Mouse (Mus musculus): Measurements from ENCODE around the gene Podxl2. TPM values are rescaled to one million over a fixed set of nuclear protein-coding genes. Genes with fewer than 3 reads are reported as not detected.

The Podxl2 gene
- 129 and 135 TPM in 2 replicates for polyA plus RNA-seq (2014; fragmentation: Nextera tagmentation; extraction: Ambion mirVana)

GRCm38 (mm10) chr6:88874868-88875508, at the start of gene Podxl2:
Gene Podxl2 (minus strand): TSS chr6:88875044.
- no peaks in the 10 kb centered on the region for H3K27me3 ChIP-seq (ENCODE audit: control insufficient read depth, insufficient read depth, low read length)
- H3K4me2 ChIP-seq (ENCODE audit: low read depth): peak within 1 kb of the TSS; percentile 73
- no peaks in the 10 kb centered on the region for H3K9me3 ChIP-seq (ENCODE audit: control insufficient read depth, low read length)
- H3K4me3 ChIP-seq (ENCODE audit: low read depth, low read length): peak within 1 kb of the TSS; percentile 75
- no peaks in the 10 kb centered on the region for H3K36me3 ChIP-seq (ENCODE audit: control insufficient read depth, insufficient read depth, low read length)
- peak within 1 kb of the TSS; percentile 88 for H3K9ac ChIP-seq (ENCODE audit: low read length)
- peaks cover 5% of the 10 kb centered on the region; the same call in 1 of the 2 replicates for H3K4me1 ChIP-seq (ENCODE audit: control insufficient read depth, insufficient read depth, low read length)
- peak; percentile 89 for DNase-seq (ENCODE audit: low spot score)
- ATAC-seq (ENCODE audit: insufficient read depth, low FRiP score, low TSS enrichment): peak; percentile 79
- WGBS: 7% methylated on average over 45 of the region's 63 CpGs
- peak within 1 kb of the TSS; percentile 49 for H3K27ac ChIP-seq (ENCODE audit: low read depth, low read length)

DNA sequence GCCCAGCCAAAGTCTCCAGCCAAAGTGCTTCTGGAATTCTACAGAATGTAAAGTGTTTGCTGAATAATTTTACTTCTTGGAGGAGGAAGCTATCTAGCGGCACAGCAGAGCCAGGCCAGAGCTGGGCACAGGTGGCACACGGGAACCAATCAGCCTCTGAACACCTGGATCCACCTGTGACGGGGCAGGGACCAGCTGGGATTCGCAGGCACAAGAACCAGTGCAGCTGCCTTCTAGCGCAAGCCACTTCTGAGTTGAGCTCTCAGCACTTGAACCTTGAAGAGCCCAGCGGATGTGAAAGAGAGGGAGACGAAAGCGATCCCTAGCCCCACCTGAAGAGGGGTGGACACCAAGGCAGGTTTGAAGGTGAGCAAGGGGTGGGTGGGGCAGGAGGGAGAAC, 44.0 kb upstream of the Podxl2 start:
- Histone ChIP-seq H3K27ac (ENCODE audit: low read depth, low read length) (no peak overlapping the region), H3K4me3 (ENCODE audit: low read depth, low read length) (no peak overlapping the region), H3K36me3 (ENCODE audit: control insufficient read depth, insufficient read depth, low read length) (no peaks in the 10 kb centered on the region), H3K4me2 (ENCODE audit: low read depth) (no peak overlapping the region), H3K27me3 (ENCODE audit: control insufficient read depth, insufficient read depth, low read length) (no peaks in the 10 kb centered on the region), H3K4me1 (ENCODE audit: control insufficient read depth, insufficient read depth, low read length) (no peaks in the 10 kb centered on the region), H3K9ac (ENCODE audit: low read length) (no peak overlapping the region), H3K9me3 (ENCODE audit: control insufficient read depth, low read length) (no peaks in the 10 kb centered on the region)
- WGBS: 83% methylated on average over 8 of the region's 8 CpGs
- DNase-seq (ENCODE audit: low spot score): no peak
- no peak for ATAC-seq (ENCODE audit: insufficient read depth, low FRiP score, low TSS enrichment)

- 71% methylated on average over 1 of the region's 1 CpGs for WGBS
Observed at GRCm38 (mm10) chr6:88916153-88916552, 41.3 kb upstream of the Podxl2 start.

GRCm38 (mm10) chr6:88915510-88915909, 40.7 kb upstream of the Podxl2 start:
- ATAC-seq (ENCODE audit: insufficient read depth, low FRiP score, low TSS enrichment) (no peak), DNase-seq (ENCODE audit: low spot score) (no peak)
- no peak overlapping the region for H3K27ac ChIP-seq (ENCODE audit: low read depth, low read length)
- no peak overlapping the region for H3K4me3 ChIP-seq (ENCODE audit: low read depth, low read length)
- H3K36me3 ChIP-seq (ENCODE audit: control insufficient read depth, insufficient read depth, low read length): no peaks in the 10 kb centered on the region
- H3K4me2 ChIP-seq (ENCODE audit: low read depth): no peak overlapping the region
- H3K9ac ChIP-seq (ENCODE audit: low read length): no peak overlapping the region
- no peaks in the 10 kb centered on the region for H3K4me1 ChIP-seq (ENCODE audit: control insufficient read depth, insufficient read depth, low read length)
- H3K27me3 ChIP-seq (ENCODE audit: control insufficient read depth, insufficient read depth, low read length): no peaks in the 10 kb centered on the region
- WGBS: 92% methylated on average over 4 of the region's 4 CpGs
- no peaks in the 10 kb centered on the region for H3K9me3 ChIP-seq (ENCODE audit: control insufficient read depth, low read length)

More at GRCm38 (mm10) chr6:88916153-88916552, 41.3 kb upstream of the Podxl2 start:
- Histone ChIP-seq H3K27me3 (ENCODE audit: control insufficient read depth, insufficient read depth, low read length) (no peaks in the 10 kb centered on the region), H3K27ac (ENCODE audit: low read depth, low read length) (no peak overlapping the region), H3K9ac (ENCODE audit: low read length) (no peak overlapping the region), H3K36me3 (ENCODE audit: control insufficient read depth, insufficient read depth, low read length) (no peaks in the 10 kb centered on the region), H3K9me3 (ENCODE audit: control insufficient read depth, low read length) (no peaks in the 10 kb centered on the region), H3K4me3 (ENCODE audit: low read depth, low read length) (no peak overlapping the region), H3K4me2 (ENCODE audit: low read depth) (no peak overlapping the region), H3K4me1 (ENCODE audit: control insufficient read depth, insufficient read depth, low read length) (no peaks in the 10 kb centered on the region)
- ATAC-seq (ENCODE audit: insufficient read depth, low FRiP score, low TSS enrichment) (no peak), DNase-seq (ENCODE audit: low spot score) (no peak)

GRCm38 (mm10) chr6:88914799-88915198, 40.0 kb upstream of the Podxl2 start:
- Histone ChIP-seq H3K4me3 (ENCODE audit: low read depth, low read length) (no peak overlapping the region), H3K4me1 (ENCODE audit: control insufficient read depth, insufficient read depth, low read length) (no peaks in the 10 kb centered on the region)
- 75% methylated on average over 5 of the region's 5 CpGs for WGBS

DNA sequence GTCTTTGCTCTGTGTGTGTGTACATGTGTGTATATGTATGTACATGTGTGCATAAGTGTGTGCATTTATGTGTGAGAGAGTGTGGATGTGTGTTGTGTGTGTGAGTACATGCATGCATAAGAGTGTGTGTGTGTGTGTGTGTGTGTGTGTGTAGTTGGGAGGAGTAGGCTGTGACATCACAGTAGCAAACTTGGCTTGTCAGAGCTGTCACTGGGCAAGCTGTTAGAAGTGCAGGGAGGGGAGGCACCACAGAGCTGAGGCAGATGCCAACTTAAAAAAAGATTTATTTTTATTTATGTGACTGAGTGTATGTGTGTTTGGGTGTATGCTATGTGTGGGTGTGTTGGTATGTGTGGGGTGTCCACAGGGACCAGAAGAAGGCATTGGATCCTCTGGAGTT, 38.6 kb upstream of the Podxl2 start:
- no peaks in the 10 kb centered on the region for H3K27me3 ChIP-seq (ENCODE audit: control insufficient read depth, insufficient read depth, low read length)
- H3K4me2 ChIP-seq (ENCODE audit: low read depth): no peak overlapping the region
- no peaks in the 10 kb centered on the region for H3K36me3 ChIP-seq (ENCODE audit: control insufficient read depth, insufficient read depth, low read length)
- H3K9ac ChIP-seq (ENCODE audit: low read length): no peak overlapping the region
- H3K4me1 ChIP-seq (ENCODE audit: control insufficient read depth, insufficient read depth, low read length): no peaks in the 10 kb centered on the region
- H3K9me3 ChIP-seq (ENCODE audit: control insufficient read depth, low read length): no peaks in the 10 kb centered on the region
- H3K4me3 ChIP-seq (ENCODE audit: low read depth, low read length): no peak overlapping the region
- no peak for ATAC-seq (ENCODE audit: insufficient read depth, low FRiP score, low TSS enrichment)
- H3K27ac ChIP-seq (ENCODE audit: low read depth, low read length): no peak overlapping the region
- no peak for DNase-seq (ENCODE audit: low spot score)

More at GRCm38 (mm10) chr6:88914799-88915198, 40.0 kb upstream of the Podxl2 start:
- Histone ChIP-seq H3K4me2 (ENCODE audit: low read depth) (no peak overlapping the region), H3K9me3 (ENCODE audit: control insufficient read depth, low read length) (no peaks in the 10 kb centered on the region), H3K27me3 (ENCODE audit: control insufficient read depth, insufficient read depth, low read length) (no peaks in the 10 kb centered on the region), H3K27ac (ENCODE audit: low read depth, low read length) (no peak overlapping the region), H3K36me3 (ENCODE audit: control insufficient read depth, insufficient read depth, low read length) (no peaks in the 10 kb centered on the region), H3K9ac (ENCODE audit: low read length) (no peak overlapping the region)
- ATAC-seq (ENCODE audit: insufficient read depth, low FRiP score, low TSS enrichment): no peak
- no peak for DNase-seq (ENCODE audit: low spot score)

DNA sequence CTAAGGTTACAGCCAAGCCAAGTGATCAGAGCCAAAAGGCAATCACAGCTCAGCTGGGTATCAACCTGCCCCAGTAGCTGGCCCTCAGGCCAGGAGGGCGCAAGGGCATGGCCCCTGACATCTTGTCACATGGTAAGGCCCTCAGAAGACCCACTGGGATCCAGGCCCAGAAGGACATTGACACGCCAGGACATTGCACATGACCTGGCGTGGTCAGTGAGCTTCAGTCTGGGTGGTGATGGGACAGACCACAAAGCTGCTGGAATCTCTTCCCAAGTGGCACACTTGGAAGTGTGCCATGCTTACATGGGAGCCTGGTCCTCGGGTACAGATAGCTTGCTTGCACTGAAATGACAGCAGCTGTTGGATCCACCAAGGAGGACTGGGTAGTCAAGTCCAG, 38.2 kb upstream of the Podxl2 start:
- DNase-seq (ENCODE audit: low spot score): no peak
- Histone ChIP-seq H3K4me2 (ENCODE audit: low read depth) (no peak overlapping the region), H3K9me3 (ENCODE audit: control insufficient read depth, low read length) (no peaks in the 10 kb centered on the region), H3K4me3 (ENCODE audit: low read depth, low read length) (no peak overlapping the region), H3K36me3 (ENCODE audit: control insufficient read depth, insufficient read depth, low read length) (no peaks in the 10 kb centered on the region; the same call in 1 of the 2 replicates), H3K4me1 (ENCODE audit: control insufficient read depth, insufficient read depth, low read length) (no peaks in the 10 kb centered on the region), H3K9ac (ENCODE audit: low read length) (no peak overlapping the region), H3K27ac (ENCODE audit: low read depth, low read length) (no peak overlapping the region), H3K27me3 (ENCODE audit: control insufficient read depth, insufficient read depth, low read length) (no peaks in the 10 kb centered on the region)
- ATAC-seq (ENCODE audit: insufficient read depth, low FRiP score, low TSS enrichment): no peak
- WGBS: 83% methylated on average over 4 of the region's 4 CpGs

GRCm38 (mm10) chr6:88909151-88909550, 34.3 kb upstream of the Podxl2 start:
- no peaks in the 10 kb centered on the region; the same call in 1 of the 2 replicates for H3K36me3 ChIP-seq (ENCODE audit: control insufficient read depth, insufficient read depth, low read length)
- WGBS: 91% methylated on average over 6 of the region's 6 CpGs

More at GRCm38 (mm10) chr6:88909151-88909550, 34.3 kb upstream of the Podxl2 start:
- no peak for ATAC-seq (ENCODE audit: insufficient read depth, low FRiP score, low TSS enrichment)
- Histone ChIP-seq H3K4me2 (ENCODE audit: low read depth) (no peak overlapping the region), H3K9me3 (ENCODE audit: control insufficient read depth, low read length) (no peaks in the 10 kb centered on the region), H3K27ac (ENCODE audit: low read depth, low read length) (no peak overlapping the region), H3K4me3 (ENCODE audit: low read depth, low read length) (no peak overlapping the region), H3K4me1 (ENCODE audit: control insufficient read depth, insufficient read depth, low read length) (0 out of 2 replicates have a peak, but pooled peaks cover 2% of the 10 kb centered on the region), H3K27me3 (ENCODE audit: control insufficient read depth, insufficient read depth, low read length) (no peaks in the 10 kb centered on the region), H3K9ac (ENCODE audit: low read length) (no peak overlapping the region)
- DNase-seq (ENCODE audit: low spot score): no peak
